Mouse (Mus musculus) bone marrow, adult 2 months (tissue): ENCODE data around the gene Mroh7.

ENCODE experiments used
- CTCF ChIP-seq: fragments of 200-500 bp; IDR thresholded peaks from 2 replicates; pipeline ENCODE4 v1.5.1; 2011; ENCODE audit warnings: low read length, control low read depth; ENCODE audit not compliant: control insufficient read depth, insufficient read depth
- POLR2A ChIP-seq: fragments of 200-500 bp; IDR thresholded peaks from 2 replicates; pipeline ENCODE4 v1.6.1; 2011; ENCODE audit warnings: low read depth, mild to moderate bottlenecking, control low read depth, low read length, borderline replicate concordance; ENCODE audit not compliant: control insufficient read depth

GRCm38 (mm10) chr4:106747001-106747580 is 16.4 kb upstream of the Mroh7 start:
- no peak for TF ChIP-seq POLR2A
- TF ChIP-seq CTCF: no peak
